28 mouse cellular contexts compared by ENCODE assay signal in the genomic region with DNA sequence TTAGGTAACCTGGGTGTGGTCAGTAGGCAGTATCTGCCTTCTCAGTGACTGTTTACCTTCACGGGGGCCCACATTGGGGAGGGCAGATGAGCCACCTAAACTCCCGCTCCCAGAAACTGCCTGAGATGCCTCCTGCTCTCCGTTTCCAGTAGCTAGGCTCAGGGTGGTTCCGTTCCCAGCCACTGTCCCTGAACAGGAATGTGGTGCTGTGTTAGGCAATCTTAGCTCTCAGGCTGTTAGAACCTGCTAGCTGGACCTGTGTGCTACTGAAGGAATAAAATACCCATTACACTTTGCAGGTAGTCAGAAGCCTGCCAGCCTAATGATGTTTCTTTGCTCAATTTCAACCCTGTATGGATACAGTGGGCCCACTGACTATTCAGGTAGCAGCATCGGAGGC. TPM values are rescaled to one million over a fixed set of nuclear protein-coding genes. Genes with fewer than 3 reads are reported as not detected.
DNase-seq lines count a peak whose midpoint lies in the region; ATAC-seq and TF ChIP-seq lines count a peak whose summit lies in the region.
"Had no signal": no experiment of that assay in that cellular context is flagged by ENCODE, and none has a peak within 500 bp of the region (broad histone marks: within the 10 kb centered on the region; RNA-seq: fewer than 3 reads in every experiment).

No protein-coding gene starts in this region.

- no peaks in the 10 kb centered on the region for H3K36me3 ChIP-seq in heart, embryonic 12.5 days
- H3K36me3 ChIP-seq in limb, embryonic 14.5 days (ENCODE audit: control insufficient read depth, insufficient read depth, low read length), result no peaks in the 10 kb centered on the region
- no peaks in the 10 kb centered on the region for H3K36me3 ChIP-seq in limb, embryonic 10.5 days
- H3K36me3 ChIP-seq in embryonic facial prominence, embryonic 10.5 days (replicated peaks), result no peaks in the 10 kb centered on the region
- no peaks in the 10 kb centered on the region for H3K36me3 ChIP-seq in liver, embryonic 15.5 days (replicated peaks)
- H3K36me3 ChIP-seq: embryonic facial prominence, embryonic 15.5 days; G1E; heart, embryonic 15.5 days; hindbrain, embryonic 13.5 days; limb, embryonic 12.5 days; midbrain, embryonic 15.5 days; neural tube, embryonic 12.5 days had no signal

- H3K27ac ChIP-seq in heart, embryonic 12.5 days (ENCODE audit: poor library complexity, severe bottlenecking), result 0 out of 2 replicates have a peak overlapping the region, but pooled peaks have one; percentile 23
- H3K27ac ChIP-seq in limb, embryonic 14.5 days (replicated peaks; ENCODE audit: low read depth, low read length), result no peak overlapping the region
- H3K27ac ChIP-seq in limb, embryonic 10.5 days, result no peak overlapping the region
- H3K27ac ChIP-seq in embryonic facial prominence, embryonic 10.5 days (replicated peaks), result peak overlapping the region; percentile 30
- no peak overlapping the region for H3K27ac ChIP-seq in liver, embryonic 15.5 days (replicated peaks)
- H3K27ac ChIP-seq: hindbrain, embryonic 13.5 days; limb, embryonic 12.5 days; midbrain, embryonic 15.5 days; neural tube, embryonic 12.5 days had no signal

- 42% methylated on average over 5 of the region's 5 CpGs for WGBS in heart, embryonic 12.5 days
- 62% methylated on average over 5 of the region's 5 CpGs for WGBS in limb, embryonic 14.5 days
- 56% methylated on average over 5 of the region's 5 CpGs for WGBS in limb, embryonic 10.5 days
- WGBS in embryonic facial prominence, embryonic 10.5 days, result 65% methylated on average over 5 of the region's 5 CpGs
- 47% methylated on average over 5 of the region's 5 CpGs for WGBS in liver, embryonic 15.5 days (ENCODE audit: insufficient replicate concordance)

- H3K4me1 ChIP-seq in heart, embryonic 12.5 days (replicated peaks), result peaks cover 69% of the 10 kb centered on the region
- H3K4me1 ChIP-seq in limb, embryonic 14.5 days (ENCODE audit: control insufficient read depth, insufficient read depth, low read length), result peaks cover 22% of the 10 kb centered on the region
- H3K4me1 ChIP-seq in limb, embryonic 10.5 days, result peaks cover 18% of the 10 kb centered on the region
- H3K4me1 ChIP-seq in embryonic facial prominence, embryonic 10.5 days, result peaks cover 31% of the 10 kb centered on the region
- peaks cover 40% of the 10 kb centered on the region for H3K4me1 ChIP-seq in liver, embryonic 15.5 days (replicated peaks)
- H3K4me1 ChIP-seq: hindbrain, embryonic 13.5 days; midbrain, embryonic 15.5 days had no signal

- DNase-seq in heart, postnatal 4 days, result no peak
- no peak for DNase-seq in limb, embryonic 14.5 days (ENCODE audit: low spot score)
- no peak for DNase-seq in limb, embryonic 10.5 days (ENCODE audit: low spot score)
- DNase-seq in embryonic facial prominence, embryonic 10.5 days (ENCODE audit: low spot score), result no peak
- DNase-seq: adrenal gland, postnatal 36 days; B cell, adult 2 months; cerebellum, adult 9-10 months; gastrocnemius, postnatal 36 days; kidney, adult 9 months; kidney, postnatal 14 days; lung, adult 2 months; retina, postnatal 1 day; right cerebral cortex, postnatal 25 days; spleen, adult 18-20 months; thymus, postnatal 14 days had no signal

- 0 out of 2 replicates have a peak overlapping the region, but pooled peaks have one; percentile 4 for H3K9ac ChIP-seq in heart, embryonic 12.5 days
- 0 out of 2 replicates have a peak overlapping the region, but pooled peaks have one; percentile 7 for H3K9ac ChIP-seq in limb, embryonic 14.5 days (ENCODE audit: low read depth, low read length, severe bottlenecking)
- H3K9ac ChIP-seq in liver, embryonic 15.5 days, result no peak overlapping the region
- H3K9ac ChIP-seq: embryonic facial prominence, embryonic 15.5 days; heart, embryonic 15.5 days; hindbrain, embryonic 13.5 days; limb, embryonic 12.5 days; midbrain, embryonic 15.5 days; neural tube, embryonic 12.5 days had no signal

- no peaks in the 10 kb centered on the region for H3K9me3 ChIP-seq in heart, embryonic 12.5 days (replicated peaks)
- no peaks in the 10 kb centered on the region for H3K9me3 ChIP-seq in limb, embryonic 14.5 days (ENCODE audit: control insufficient read depth, low read length)
- no peaks in the 10 kb centered on the region for H3K9me3 ChIP-seq in limb, embryonic 10.5 days (replicated peaks)
- no peaks in the 10 kb centered on the region for H3K9me3 ChIP-seq in embryonic facial prominence, embryonic 10.5 days
- H3K9me3 ChIP-seq in liver, embryonic 15.5 days (replicated peaks), result no peaks in the 10 kb centered on the region
- H3K9me3 ChIP-seq: embryonic facial prominence, embryonic 15.5 days; G1E; heart, embryonic 15.5 days; hindbrain, embryonic 13.5 days; limb, embryonic 12.5 days; megakaryocyte, embryonic 14.5 days; midbrain, embryonic 15.5 days; neural tube, embryonic 12.5 days had no signal

- no peak for TF ChIP-seq POLR2A in limb, embryonic 14.5 days (IDR thresholded peaks at IDR 0.05; ENCODE audit: borderline replicate concordance, extremely low read depth, insufficient read depth, insufficient read length)

- H3K4me2 ChIP-seq in heart, embryonic 12.5 days, result no peak overlapping the region
- H3K4me2 ChIP-seq in limb, embryonic 14.5 days (replicated peaks; ENCODE audit: low read depth, low read length, severe bottlenecking), result no peak overlapping the region
- H3K4me2 ChIP-seq in liver, embryonic 15.5 days, result peak overlapping the region; percentile 5; the same call in 1 of the 2 replicates
- H3K4me2 ChIP-seq: embryonic facial prominence, embryonic 15.5 days; heart, embryonic 15.5 days; hindbrain, embryonic 13.5 days; limb, embryonic 12.5 days; midbrain, embryonic 15.5 days; neural tube, embryonic 12.5 days had no signal

- ATAC-seq in heart, embryonic 12.5 days (ENCODE audit: insufficient number of reproducible peaks, low FRiP score), result no peak
- no peak for ATAC-seq in limb, embryonic 14.5 days (ENCODE audit: low FRiP score, low read depth)
- ATAC-seq in liver, embryonic 15.5 days (ENCODE audit: insufficient read depth), result no peak
- ATAC-seq in erythroid progenitor cell, adult 5-6 weeks (replicated peaks; ENCODE audit: low FRiP score, poor library complexity, severe bottlenecking), result no peak
- ATAC-seq: midbrain, embryonic 15.5 days; Patski had no signal

- no peaks in the 10 kb centered on the region for H3K27me3 ChIP-seq in heart, embryonic 12.5 days (replicated peaks)
- H3K27me3 ChIP-seq in limb, embryonic 14.5 days (ENCODE audit: control insufficient read depth, insufficient read depth, low read length), result no peaks in the 10 kb centered on the region
- no peaks in the 10 kb centered on the region for H3K27me3 ChIP-seq in limb, embryonic 10.5 days (ENCODE audit: low read depth, poor library complexity, severe bottlenecking)
- 0 out of 2 replicates have a peak, but pooled peaks cover 3% of the 10 kb centered on the region for H3K27me3 ChIP-seq in embryonic facial prominence, embryonic 10.5 days (replicated peaks; ENCODE audit: low read depth, poor library complexity, severe bottlenecking)
- peaks cover 2% of the 10 kb centered on the region; the same call in 1 of the 2 replicates for H3K27me3 ChIP-seq in liver, embryonic 15.5 days
- H3K27me3 ChIP-seq: CH12.LX; embryonic facial prominence, embryonic 15.5 days; heart, embryonic 15.5 days; limb, embryonic 12.5 days; midbrain, embryonic 15.5 days; neural tube, embryonic 12.5 days; Patski had no signal

- H3K4me3 ChIP-seq in heart, embryonic 12.5 days, result no peak overlapping the region
- H3K4me3 ChIP-seq in limb, embryonic 14.5 days (replicated peaks; ENCODE audit: low read length), result no peak overlapping the region
- no peak overlapping the region for H3K4me3 ChIP-seq in limb, embryonic 10.5 days
- H3K4me3 ChIP-seq in embryonic facial prominence, embryonic 10.5 days, result no peak overlapping the region
- no peak overlapping the region for H3K4me3 ChIP-seq in liver, embryonic 15.5 days (replicated peaks)
- H3K4me3 ChIP-seq: embryonic facial prominence, embryonic 15.5 days; heart, embryonic 15.5 days; hindbrain, embryonic 13.5 days; limb, embryonic 12.5 days; megakaryocyte, embryonic 14.5 days; midbrain, embryonic 15.5 days; neural tube, embryonic 12.5 days had no signal

RNA-seq across cellular contexts. Expression of a gene that starts 37.8 kb away (rescaled TPM):
- polyA plus RNA-seq in heart, embryonic 12.5 days (2016; fragmentation: Nextera tagmentation; extraction: Ambion mirVana), result 58.9 and 64.4 TPM in 2 replicates
- 10 to 100 TPM; 23.8 to 29.4 TPM for total RNA-seq in heart, postnatal 4 days (2021)
- polyA plus RNA-seq in limb, embryonic 14.5 days (2012; rRNA removed), result 50.0 and 51.5 TPM in 2 replicates
- 38.1 and 43.2 TPM in 2 replicates for polyA plus RNA-seq in limb, embryonic 14.5 days (2014; fragmentation: Nextera tagmentation; extraction: Ambion mirVana)
- 14.3 and 18.6 TPM in 2 replicates for polyA plus RNA-seq in limb, embryonic 10.5 days (2016; fragmentation: Nextera tagmentation; extraction: Ambion mirVana)
- 61.5 and 75.2 TPM in 2 replicates for polyA plus RNA-seq in embryonic facial prominence, embryonic 10.5 days (2016; fragmentation: Nextera tagmentation; extraction: Ambion mirVana)
- 13.3 and 14.0 TPM in 2 replicates for polyA plus RNA-seq in liver, embryonic 15.5 days (2015; fragmentation: Nextera tagmentation; extraction: Ambion mirVana)
- 4.3 TPM in 1 of 2 replicates, not detected in the other for total RNA-seq in erythroid progenitor cell, adult 5-6 weeks (2015; ENCODE audit: low replicate concordance)
- total RNA-seq in erythroid progenitor cell, adult 5-6 weeks (2017; ENCODE audit: low replicate concordance), result 9.4 TPM in 1 of 2 replicates, not detected in the other

Comparison
In these comparisons a context has a peak if more than half of its experiments do, and no peak if none do; other contexts are left out.
1. H3K27ac ChIP-seq: peak in heart, embryonic 12.5 days (single experiment) and embryonic facial prominence, embryonic 10.5 days (single experiment); none in limb, embryonic 14.5 days (single experiment), limb, embryonic 10.5 days (single experiment) and liver, embryonic 15.5 days (single experiment).